Mouse (Mus musculus) heart, postnatal 25 days (tissue): ENCODE data around the gene Tmem143. TPM values are rescaled to one million over a fixed set of nuclear protein-coding genes. Genes with fewer than 3 reads are reported as not detected.

ENCODE experiments used
- total RNA-seq, 2 experiments: library from RNA; stranded (reverse); gene quantifications; 2 replicates each; pipeline ENCODE4 v1.2.3; 2021

Gene Tmem143
- total RNA-seq, 2 experiments from 2014 or later = 102 to 105 TPM

Other genes with a start within 250 kb of the Tmem143 start
- gene Fut2, start 230.5 kb upstream of the Tmem143 start, total RNA-seq = under 1 TPM; 0.47 to 0.78 TPM
- under 1 TPM; 0.14 to 0.29 TPM for gene Ntn5, start 212.9 kb upstream of the Tmem143 start, total RNA-seq
- gene Sec1, start 202.5 kb upstream of the Tmem143 start, total RNA-seq = under 1 TPM in 1 of 2 experiments, not detected in 1; 0.16 TPM
- gene Car11, start 197.1 kb upstream of the Tmem143 start, total RNA-seq = 1 to 10 TPM; 2.5 to 3.8 TPM
- 100 to 1,000 TPM in 1 of 2 experiments, 10 to 100 TPM in 1; 13.6 to 153 TPM for gene Dbp, start 191.9 kb upstream of the Tmem143 start, total RNA-seq
- gene Rpl18, start 181.5 kb upstream of the Tmem143 start, total RNA-seq = 100 to 1,000 TPM; 507 to 553 TPM
- 10 to 100 TPM; 15.8 to 16.7 TPM for gene Sphk2, start 178.9 kb upstream of the Tmem143 start, total RNA-seq
- under 1 TPM; 0.20 to 0.34 TPM for gene Fam83e, start 175.7 kb upstream of the Tmem143 start, total RNA-seq
- gene Spaca4, start 171.1 kb upstream of the Tmem143 start, total RNA-seq = not detected
- under 1 TPM in 1 of 2 experiments, not detected in 1; 0.14 TPM for gene Lmtk3, start 113.2 kb upstream of the Tmem143 start, total RNA-seq
- not detected for gene Sult2b1, start 112.3 kb upstream of the Tmem143 start, total RNA-seq
- 10 to 100 TPM; 63.2 to 65.5 TPM for gene Cyth2, start 82.4 kb upstream of the Tmem143 start, total RNA-seq
- gene Kcnj14, start 72.2 kb upstream of the Tmem143 start, total RNA-seq = under 1 TPM; 0.55 to 0.70 TPM
- gene Grwd1, start 66.0 kb upstream of the Tmem143 start, total RNA-seq = 10 to 100 TPM in 1 of 2 experiments, 1 to 10 TPM in 1; 10.0 to 11.2 TPM
- 100 to 1,000 TPM in 1 of 2 experiments, 10 to 100 TPM in 1; 97.5 to 114 TPM for gene Kdelr1, start 24.2 kb upstream of the Tmem143 start, total RNA-seq
- gene Grin2d, start 18.6 kb upstream of the Tmem143 start, total RNA-seq = under 1 TPM; 0.36 to 0.49 TPM
- gene Syngr4, start 227 bp upstream of the Tmem143 start, total RNA-seq = not detected
- 10 to 100 TPM; 20.9 to 28.7 TPM for gene Emp3, start 24.5 kb downstream of the Tmem143 start, total RNA-seq
- under 1 TPM; 0.68 to 0.75 TPM for gene Ccdc114, start 27.1 kb downstream of the Tmem143 start, total RNA-seq
- not detected for gene Abcc6, start 133.4 kb downstream of the Tmem143 start, total RNA-seq
- 10 to 100 TPM; 77.4 to 78.0 TPM for gene Nomo1, start 136.8 kb downstream of the Tmem143 start, total RNA-seq
- gene Kcnj11, start 203.8 kb downstream of the Tmem143 start, total RNA-seq = 10 to 100 TPM; 84.5 to 97.5 TPM